Mouse (Mus musculus): Measurements from ENCODE around the gene St6galnac3.

DNA sequence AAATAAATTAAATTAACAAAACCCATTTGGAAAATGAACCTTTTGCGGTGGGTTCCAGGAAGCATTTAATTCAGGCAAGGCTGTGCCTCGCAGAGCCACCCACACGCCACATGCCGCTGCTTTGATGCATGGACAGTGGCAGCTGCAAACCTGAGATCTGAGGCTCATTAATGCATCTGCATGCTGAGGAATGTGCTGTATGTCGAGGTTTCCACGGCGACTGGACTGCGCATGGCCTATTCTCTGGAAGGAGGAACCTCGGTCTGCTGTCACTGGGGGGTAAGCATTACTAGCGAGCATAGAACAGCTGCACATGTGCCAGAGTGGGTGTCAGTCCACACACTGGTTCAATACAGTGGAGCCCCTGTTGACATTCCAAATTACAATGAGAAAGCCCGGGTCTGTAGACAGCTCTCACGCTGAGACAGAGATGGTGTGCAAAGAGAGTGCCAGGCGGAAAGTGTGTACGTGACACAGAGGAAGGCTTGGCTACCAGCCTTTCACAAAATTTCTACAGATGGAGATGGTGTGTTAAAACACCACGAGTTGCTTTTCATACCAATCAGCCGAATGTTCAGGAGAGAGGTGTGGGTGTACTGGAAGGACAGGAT, 447.5 kb downstream of the St6galnac3 start:
- TF ChIP-seq POLR2A (IDR thresholded peaks at IDR 0.05; ENCODE audit: low read depth, low read length): no peak
- TF ChIP-seq CTCF (IDR thresholded peaks at IDR 0.05; ENCODE audit: borderline replicate concordance, insufficient read depth, low read length): no peak

Measured in embryonic fibroblast, embryonic 13.5 days (primary cell).